Mouse (Mus musculus) thymus, adult 2 months (tissue): ENCODE data around the gene Abca2.

Experiments used
- CTCF ChIP-seq: fragments of 200-500 bp; IDR thresholded peaks from 2 replicates; pipeline ENCODE4 v1.5.1; 2012; ENCODE audit warnings: mild to moderate bottlenecking, control low read depth, low read length, moderate library complexity, borderline replicate concordance; ENCODE audit not compliant: control insufficient read depth, poor library complexity, insufficient read depth; ENCODE audit errors: extremely low read depth
- POLR2A ChIP-seq: fragments of 200-500 bp; IDR thresholded peaks from 2 replicates; pipeline ENCODE4 v1.6.1; 2012; ENCODE audit warnings: mild to moderate bottlenecking, low read length, control low read depth, moderate library complexity; ENCODE audit not compliant: control insufficient read depth, poor library complexity, insufficient read depth; ENCODE audit errors: extremely low read depth

DNA sequence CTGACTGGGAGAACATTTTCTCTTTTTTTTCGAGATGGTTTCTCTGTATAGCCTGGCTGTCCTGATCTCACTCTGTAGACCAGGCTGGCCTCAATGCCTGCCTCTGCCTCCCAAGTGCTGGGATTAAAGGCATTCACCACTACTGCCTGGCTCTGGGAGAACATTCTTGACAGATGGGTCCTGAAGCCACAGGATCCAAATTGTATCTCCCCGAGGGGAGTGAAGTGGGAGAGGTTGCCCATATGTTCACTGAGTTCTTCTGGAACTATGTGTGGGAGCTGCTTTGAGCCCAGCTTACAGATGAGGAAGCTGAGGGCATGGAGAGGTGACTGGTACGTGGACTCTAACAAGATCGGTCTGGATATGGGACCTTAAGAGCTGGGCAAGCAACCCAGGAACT is 24.5 kb upstream of the Abca2 start:
- TF ChIP-seq CTCF (no peak), POLR2A (no peak)
